Mouse (Mus musculus): ENCODE measurements at regions not wholly inside any gene's neighbourhood (a gene's known extent, or its start where the extent isn't known, plus 50 kb on each side); places are given as distances from the start of the nearest gene placed in this dataset.
A peak's percentile ranks its signal among the peaks of the same experiment; 100 is the strongest.
"Not testable (repeated sequence)": the region's sequence is repeated elsewhere in the genome, so short reads cannot be mapped to it uniquely, and the experiment has no call there.

DNA sequence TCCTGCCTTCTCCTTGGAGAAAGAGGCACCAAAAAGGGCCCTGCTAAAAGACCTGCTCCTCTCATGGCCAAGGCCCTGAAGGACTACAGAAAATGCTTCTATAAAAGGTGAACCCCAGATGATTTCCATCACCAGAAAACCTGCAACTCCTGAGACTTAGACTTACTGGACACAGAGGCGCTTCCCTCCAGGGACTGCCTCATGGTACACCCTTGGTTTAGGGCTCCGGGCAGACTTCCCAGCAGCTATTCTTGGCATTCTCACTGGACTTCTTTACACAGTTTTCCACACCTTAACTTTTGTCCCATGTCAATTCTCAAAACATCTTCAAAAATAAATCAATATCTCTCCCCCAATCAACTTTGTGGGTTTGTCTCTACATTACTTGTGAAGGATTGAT lies 393.2 kb downstream of the Gpm6a start:
- not testable (repeated sequence) for DNase-seq (ENCODE audit: low read depth, low spot score)

DNA sequence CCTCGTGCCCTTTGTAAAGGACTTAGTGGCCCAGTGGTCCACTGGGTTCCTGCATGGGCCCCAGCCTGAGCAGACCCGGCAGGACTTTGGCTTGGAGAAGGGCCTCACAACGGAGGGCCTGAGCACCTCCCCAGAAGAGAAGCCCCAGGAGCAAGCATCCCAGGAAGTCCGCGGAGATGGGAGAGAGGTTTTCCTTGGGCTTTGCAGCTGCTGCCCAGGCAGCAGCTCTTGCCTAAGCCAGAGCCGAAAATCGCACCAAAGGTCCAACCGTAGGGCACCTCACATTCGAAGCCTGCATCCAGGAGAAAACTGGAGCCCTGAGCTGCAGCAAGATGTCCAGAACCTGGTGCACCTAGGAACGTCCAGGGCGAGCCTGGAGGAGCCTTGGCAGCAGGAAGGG lies 405.2 kb downstream of the Gpm6a start:
- not testable (repeated sequence) for DNase-seq (ENCODE audit: low read depth, low spot score)

DNA sequence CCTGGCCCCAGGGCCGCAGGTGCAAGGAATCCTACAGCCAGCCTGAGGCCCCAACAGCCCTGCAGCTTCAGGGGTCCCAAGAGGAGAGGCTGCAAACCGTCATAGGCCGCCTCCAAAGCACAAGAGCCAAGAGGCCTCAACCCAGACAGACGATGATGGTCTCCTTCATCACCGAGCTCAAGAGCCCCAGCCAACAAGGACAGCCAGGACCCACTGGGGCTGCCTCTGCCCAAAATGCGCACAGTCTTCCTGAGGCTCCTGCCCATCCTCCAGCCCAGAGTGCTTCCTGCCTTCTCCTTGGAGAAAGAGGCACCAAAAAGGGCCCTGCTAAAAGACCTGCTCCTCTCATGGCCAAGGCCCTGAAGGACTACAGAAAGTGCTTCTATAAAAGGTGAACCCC lies 412.8 kb downstream of the Gpm6a start:
- DNase-seq (ENCODE audit: low read depth, low spot score): not testable (repeated sequence)

DNA sequence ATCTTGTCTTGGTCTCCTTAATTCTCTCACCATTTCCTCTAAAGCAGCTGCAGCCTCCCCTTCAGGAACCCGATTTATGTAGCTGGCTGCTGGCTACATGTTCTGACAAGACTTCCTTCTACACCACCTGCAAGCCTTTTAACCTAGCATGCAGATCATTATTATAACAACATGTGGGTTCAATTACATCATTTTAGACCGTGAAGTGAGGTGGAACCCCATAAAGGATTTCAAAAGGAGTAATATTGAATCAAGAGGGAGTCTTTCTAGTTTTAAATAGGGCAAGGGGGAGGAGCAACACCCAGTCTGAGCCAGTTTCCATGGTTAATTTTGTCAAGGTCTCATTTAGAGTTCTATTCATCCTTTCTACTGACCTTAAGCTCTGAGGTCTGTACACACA lies 442.4 kb downstream of the Gpm6a start:
- DNase-seq (ENCODE audit: low read depth, low spot score): no peak

DNA sequence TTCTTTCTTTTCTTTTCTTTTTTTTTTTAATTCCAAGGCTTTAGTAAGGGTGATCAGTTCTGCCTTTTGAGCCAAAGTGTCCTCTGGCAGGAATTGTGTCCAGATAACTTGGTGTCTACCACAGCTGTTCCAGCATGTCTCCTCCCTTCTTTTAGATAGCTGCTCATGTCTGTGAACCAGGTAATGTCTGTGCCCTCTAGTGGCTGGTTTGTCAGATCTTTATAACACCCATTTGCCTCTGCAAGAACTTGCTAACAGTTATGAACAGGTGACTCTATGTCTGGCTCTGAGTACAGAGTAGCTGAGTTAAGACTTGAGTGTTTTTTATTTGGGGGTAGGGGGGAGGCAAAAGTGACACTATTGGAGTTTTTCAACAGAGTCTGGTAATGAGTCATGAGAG lies 443.7 kb downstream of the Gpm6a start:
- peak; percentile 39 for DNase-seq (ENCODE audit: low read depth, low spot score)

GRCm38 (mm10) chr8:55400412-55400811 lies 445.8 kb downstream of the Gpm6a start:
- DNase-seq (ENCODE audit: low read depth, low spot score): no peak

- not testable (repeated sequence) for DNase-seq (ENCODE audit: low read depth, low spot score)
Measured at GRCm38 (mm10) chr8:55406903-55407302, 452.3 kb downstream of the Gpm6a start.
